Comparison of ENCODE assay signal across 24 mouse cellular contexts in genomic region chr14:33952233-33952981, GRCm38 (mm10). TPM values are rescaled to one million over a fixed set of nuclear protein-coding genes. Genes with fewer than 3 reads are reported as not detected.
DNase-seq lines count a peak whose midpoint lies in the region; ATAC-seq and TF ChIP-seq lines count a peak whose summit lies in the region.
"Had no signal": no experiment of that assay in that cellular context is flagged by ENCODE, and none has a peak within 500 bp of the region (broad histone marks: within the 10 kb centered on the region; RNA-seq: fewer than 3 reads in every experiment).

No protein-coding gene starts in this region.

- peak; percentile 10 for TF ChIP-seq RAD21 in CH12.LX (IDR thresholded peaks at IDR 0.05; ENCODE audit: low read depth, low read length)

- H3K27me3 ChIP-seq in liver, embryonic 14.5 days (ENCODE audit: control insufficient read depth, insufficient read depth, low read length), result no peaks in the 10 kb centered on the region
- no peaks in the 10 kb centered on the region for H3K27me3 ChIP-seq in CH12.LX (replicated peaks)
- H3K27me3 ChIP-seq: heart, embryonic 15.5 days; hindbrain, embryonic 12.5 days; lung, embryonic 15.5 days; megakaryocyte, embryonic 14.5 days; neural tube, embryonic 13.5 days had no signal

- DNase-seq in liver, embryonic 14.5 days (ENCODE audit: low read depth in 3 of 3, low spot score in 3 of 3), result no peak
- DNase-seq in liver (no peak), CH12.LX (ENCODE audit: extremely low read depth) (peak; percentile 46)
- peak; percentile 69 for DNase-seq in brain, adult 2 months (ENCODE audit: low read depth, low spot score)
- peak; percentile 67 to 68 for DNase-seq in cerebellum, postnatal 10 days
- no peak for DNase-seq in spleen, postnatal 4 days (ENCODE audit: low spot score in 2 of 2)
- DNase-seq in left cerebral cortex, adult 18-20 months (ENCODE audit: low spot score in 2 of 2), result no peak
- DNase-seq in heart, adult 18-20 months, result no peak
- DNase-seq: kidney, adult 11 months; kidney, postnatal 4 days; spleen, adult 18-20 months; thymus, postnatal 36 days had no signal

- no peak for TF ChIP-seq EP300 in liver, embryonic 14.5 days (IDR thresholded peaks at IDR 0.05; ENCODE audit: low read depth)
- no peak for TF ChIP-seq EP300 in CH12.LX (IDR thresholded peaks at IDR 0.05; ENCODE audit: low read length)

- dilution Hi-C loops in CH12.LX (cut with MboI; ENCODE audit: extremely low pct_ligation_motif_present, extremely low pct_unique_long_range_greater_than_20kb, low sequenced_read_pairs), result no loop called here

- H3K9ac ChIP-seq in liver, embryonic 14.5 days (replicated peaks), result no peak overlapping the region
- H3K9ac ChIP-seq in CH12.LX (ENCODE audit: insufficient read depth, low read depth), result no peak overlapping the region
- H3K9ac ChIP-seq: embryonic facial prominence, embryonic 13.5 days; heart, embryonic 15.5 days; hindbrain, embryonic 12.5 days; limb, embryonic 13.5 days; lung, embryonic 15.5 days; neural tube, embryonic 13.5 days had no signal

- no peaks in the 10 kb centered on the region for H3K79me2 ChIP-seq in CH12.LX (replicated peaks; ENCODE audit: control insufficient read depth, extremely low read depth, insufficient read depth, poor library complexity, severe bottlenecking)

- no peak for ATAC-seq in liver, embryonic 14.5 days (ENCODE audit: insufficient read depth)

- H3K4me2 ChIP-seq in liver, embryonic 14.5 days (ENCODE audit: low read depth), result no peak overlapping the region
- H3K4me2 ChIP-seq in CH12.LX (ENCODE audit: insufficient read depth, low read depth, poor library complexity, severe bottlenecking), result no peak overlapping the region
- H3K4me2 ChIP-seq: embryonic facial prominence, embryonic 13.5 days; heart, embryonic 15.5 days; hindbrain, embryonic 12.5 days; limb, embryonic 13.5 days; lung, embryonic 15.5 days; neural tube, embryonic 13.5 days had no signal

- TF ChIP-seq POLR2A in CH12.LX (IDR thresholded peaks at IDR 0.05; ENCODE audit: low read depth, low read length), result no peak

- no peaks in the 10 kb centered on the region for H3K4me1 ChIP-seq in liver, embryonic 14.5 days (replicated peaks; ENCODE audit: control insufficient read depth in 2 of 2, insufficient read depth in 2 of 2, low read length in 1 of 2)
- peaks cover 3 to 8% of the 10 kb centered on the region in 2 experiments; a peak in 2 of 4 replicates for H3K4me1 ChIP-seq in CH12.LX (ENCODE audit: control insufficient read depth in 1 of 2, insufficient read depth in 2 of 2)
- H3K4me1 ChIP-seq: heart, embryonic 15.5 days; hindbrain, embryonic 12.5 days; limb, embryonic 13.5 days; lung, embryonic 15.5 days; megakaryocyte, embryonic 14.5 days; neural tube, embryonic 13.5 days had no signal

- no peaks in the 10 kb centered on the region for H3K36me3 ChIP-seq in liver, embryonic 14.5 days (replicated peaks; ENCODE audit: control insufficient read depth, insufficient read depth, low read depth)
- H3K36me3 ChIP-seq in CH12.LX (replicated peaks in 1 of 2; ENCODE audit: control insufficient read depth in 1 of 2, insufficient read depth in 1 of 2, low read length in 1 of 2), result no peaks in the 10 kb centered on the region
- H3K36me3 ChIP-seq: embryonic facial prominence, embryonic 13.5 days; heart, embryonic 15.5 days; hindbrain, embryonic 12.5 days; limb, embryonic 13.5 days; lung, embryonic 15.5 days; neural tube, embryonic 13.5 days had no signal

- no peaks in the 10 kb centered on the region for H3K9me3 ChIP-seq in liver, embryonic 14.5 days (ENCODE audit: control insufficient read depth, low read length)
- H3K9me3 ChIP-seq in CH12.LX (replicated peaks; ENCODE audit: low read length), result no peaks in the 10 kb centered on the region
- H3K9me3 ChIP-seq: embryonic facial prominence, embryonic 13.5 days; heart, embryonic 15.5 days; hindbrain, embryonic 12.5 days; limb, embryonic 13.5 days; lung, embryonic 15.5 days; neural tube, embryonic 13.5 days had no signal

- H3K27ac ChIP-seq in liver, embryonic 14.5 days, result no peak overlapping the region
- no peak overlapping the region for H3K27ac ChIP-seq in CH12.LX (ENCODE audit: insufficient read depth, low read depth)
- H3K27ac ChIP-seq: embryonic facial prominence, embryonic 13.5 days; heart, embryonic 15.5 days; hindbrain, embryonic 12.5 days; limb, embryonic 13.5 days; lung, embryonic 15.5 days; neural tube, embryonic 13.5 days had no signal

- in situ Hi-C loops in CH12.LX (cut with MboI; ENCODE audit: low pct_ligation_motif_present, low pct_unique_long_range_greater_than_20kb, low sequenced_read_pairs), result no loop called here

- peak; percentile 10; the same call in 1 of the 2 replicates for TF ChIP-seq CTCF in liver, embryonic 14.5 days (IDR thresholded peaks at IDR 0.05; ENCODE audit: low read depth)
- peak; percentile 39 to 45; a peak in 3 of 4 replicates for TF ChIP-seq CTCF in CH12.LX (conservative IDR thresholded peaks at IDR 0.05 in 1 of 2, IDR thresholded peaks at IDR 0.05 in 1 of 2; ENCODE audit: low read depth in 2 of 2, low read length in 2 of 2)

- 45% methylated on average over 6 of the region's 6 CpGs for WGBS in liver, embryonic 14.5 days (ENCODE audit: insufficient replicate concordance)

- H3K4me3 ChIP-seq in liver, embryonic 14.5 days (ENCODE audit: insufficient read depth in 1 of 2, low read depth in 2 of 2, low read length in 2 of 2), result no peak overlapping the region
- no peak overlapping the region for H3K4me3 ChIP-seq in CH12.LX (replicated peaks in 1 of 3; ENCODE audit: low read depth in 2 of 3, low read length in 2 of 3, poor library complexity in 1 of 3)
- H3K4me3 ChIP-seq: embryonic facial prominence, embryonic 13.5 days; heart, embryonic 15.5 days; hindbrain, embryonic 12.5 days; limb, embryonic 13.5 days; lung, embryonic 15.5 days; megakaryocyte, embryonic 14.5 days; neural tube, embryonic 13.5 days had no signal

TF ChIP-seq in CH12.LX, 34 proteins besides CTCF, POLR2A, EP300 and RAD21:
- TF ChIP-seq ELF1 (IDR thresholded peaks at IDR 0.05; ENCODE audit: low read depth, low read length) (peak; percentile 58), MAFK (IDR thresholded peaks at IDR 0.05; ENCODE audit: insufficient replicate concordance, low read length) (no peak)

RNA-seq across cellular contexts. Expression of gene Rbp3, which starts 1.4 kb away (rescaled TPM):
- polyA plus RNA-seq in liver, embryonic 14.5 days (2012; rRNA removed), result 0.02 TPM in 2 replicates
- polyA plus RNA-seq in liver, embryonic 14.5 days (2014; fragmentation: Nextera tagmentation; extraction: Ambion mirVana), result not detected in 2 replicates
- total RNA-seq in CH12.LX (2012; rRNA removed) (not detected in 2 replicates), CH12.LX (2014; rRNA removed) (not detected in 2 replicates)
- polyA plus RNA-seq in CH12.LX (2012; ENCODE audit: insufficient read length, low read depth), result not detected in 2 replicates
- total RNA-seq in left cerebral cortex, adult 18-20 months (2021), result not detected
- total RNA-seq in heart, adult 18-20 months (2021), result not detected
- total RNA-seq: layer of hippocampus, postnatal 25 days; monocyte, adult 5-6 weeks had no signal
- polyA plus RNA-seq: embryonic facial prominence, embryonic 13.5 days; forebrain, embryonic 11.5 days; gonadal fat pad, adult 2 months; hindbrain, embryonic 12.5 days; limb, embryonic 13.5 days; neural tube, embryonic 13.5 days; stomach, embryonic 16.5 days had no signal

RNA-seq across cellular contexts. Expression of gene Gdf2, which starts 11.6 kb away (rescaled TPM):
- 3.6 and 4.1 TPM in 2 replicates for polyA plus RNA-seq in liver, embryonic 14.5 days (2012; rRNA removed)
- 6.6 and 7.9 TPM in 2 replicates for polyA plus RNA-seq in liver, embryonic 14.5 days (2014; fragmentation: Nextera tagmentation; extraction: Ambion mirVana)
- total RNA-seq in CH12.LX (2012; rRNA removed) (not detected in 2 replicates), CH12.LX (2014; rRNA removed) (not detected in 2 replicates)
- polyA plus RNA-seq in CH12.LX (2012; ENCODE audit: insufficient read length, low read depth), result not detected in 2 replicates
- not detected for total RNA-seq in left cerebral cortex, adult 18-20 months (2021)
- under 1 TPM; 0.07 to 0.18 TPM for total RNA-seq in heart, adult 18-20 months (2021)
- total RNA-seq: layer of hippocampus, postnatal 25 days; monocyte, adult 5-6 weeks had no signal
- polyA plus RNA-seq: forebrain, embryonic 11.5 days; limb, embryonic 13.5 days; lung, embryonic 15.5 days; neural tube, embryonic 13.5 days had no signal

RNA-seq across cellular contexts. Expression of gene Zfp488, which starts 26.2 kb away (rescaled TPM):
- polyA plus RNA-seq in liver, embryonic 14.5 days (2012; rRNA removed), result 0.02 TPM in 1 of 2 replicates, not detected in the other
- polyA plus RNA-seq in liver, embryonic 14.5 days (2014; fragmentation: Nextera tagmentation; extraction: Ambion mirVana), result not detected in 2 replicates
- total RNA-seq in CH12.LX (2012; rRNA removed) (not detected in 2 replicates), CH12.LX (2014; rRNA removed) (not detected in 2 replicates)
- polyA plus RNA-seq in CH12.LX (2012; ENCODE audit: insufficient read length, low read depth), result not detected in 2 replicates
- 1 to 10 TPM; 2.6 to 2.7 TPM for total RNA-seq in left cerebral cortex, adult 18-20 months (2021)
- total RNA-seq in heart, adult 18-20 months (2021), result under 1 TPM in 1 of 2 experiments, not detected in 1; 0.05 TPM
- total RNA-seq: monocyte, adult 5-6 weeks had no signal
- polyA plus RNA-seq: heart, embryonic 15.5 days; lung, embryonic 15.5 days had no signal

RNA-seq across cellular contexts. Expression of gene Gdf10, which starts 29.0 kb away (rescaled TPM):
- 3.7 and 3.9 TPM in 2 replicates for polyA plus RNA-seq in liver, embryonic 14.5 days (2012; rRNA removed)
- polyA plus RNA-seq in liver, embryonic 14.5 days (2014; fragmentation: Nextera tagmentation; extraction: Ambion mirVana), result 4.8 and 4.9 TPM in 2 replicates
- total RNA-seq in CH12.LX (2012; rRNA removed) (not detected in 2 replicates), CH12.LX (2014; rRNA removed) (not detected in 2 replicates)
- polyA plus RNA-seq in CH12.LX (2012; ENCODE audit: insufficient read length, low read depth), result not detected in 2 replicates
- 1 to 10 TPM; 2.1 to 4.0 TPM for total RNA-seq in left cerebral cortex, adult 18-20 months (2021)
- total RNA-seq in heart, adult 18-20 months (2021), result 1 to 10 TPM in 1 of 2 experiments, under 1 TPM in 1; 0.87 to 1.1 TPM
- total RNA-seq: monocyte, adult 5-6 weeks had no signal

Comparison
In these comparisons a context has a peak if more than half of its experiments do, and no peak if none do; other contexts are left out.
1. DNase-seq: peak in CH12.LX (single experiment), brain, adult 2 months (single experiment) and cerebellum, postnatal 10 days (2 of 2); none in liver, embryonic 14.5 days (0 of 3), liver (single experiment), spleen, postnatal 4 days (0 of 2), left cerebral cortex, adult 18-20 months (0 of 2) and heart, adult 18-20 months (0 of 2).